Mouse (Mus musculus) kidney, adult 8-10 months (tissue): ENCODE results near the gene Six5.
A peak's percentile ranks its signal among the peaks of the same experiment; 100 is the strongest.

Source experiments
- DNase-seq, 2 experiments: peaks; one replicate each; pipeline ENCODE4 v3.0.0; 2022

Six5 gene

GRCm38 (mm10) chr7:19075723-19076585, 18.4 kb upstream of the Six5 start, which contains the start of gene Dmwd:
Dmwd (plus strand) TSS chr7:19076227.
- DNase-seq, result peak; percentile 97

GRCm38 (mm10) chr7:19076586-19076991, 17.8 kb upstream of the Six5 start:
- DNase-seq, result no peak

- peak in 1 of 2 experiments; percentile 30 for DNase-seq
Measured at GRCm38 (mm10) chr7:19077761-19078160, 16.6 kb upstream of the Six5 start.

GRCm38 (mm10) chr7:19078732-19079131, 15.7 kb upstream of the Six5 start:
- DNase-seq, result no peak

- no peak for DNase-seq
Measured at GRCm38 (mm10) chr7:19080451-19080950, 13.9 kb upstream of the Six5 start.

- no peak for DNase-seq
Measured at GRCm38 (mm10) chr7:19082171-19082570, 12.2 kb upstream of the Six5 start.

- DNase-seq, result no peak
Measured at GRCm38 (mm10) chr7:19083096-19083495, 11.3 kb upstream of the Six5 start.

- no peak for DNase-seq
Measured at GRCm38 (mm10) chr7:19083701-19084100, 10.7 kb upstream of the Six5 start, which contains the start of gene Dmpk. Dmpk (plus strand) TSS chr7:19083849.

GRCm38 (mm10) chr7:19084277-19084771, 10.1 kb upstream of the Six5 start:
- no peak for DNase-seq

- no peak for DNase-seq
Measured at GRCm38 (mm10) chr7:19084921-19085473, 9.4 kb upstream of the Six5 start.

GRCm38 (mm10) chr7:19085495-19085894, 8.9 kb upstream of the Six5 start:
- DNase-seq, result peak in 1 of 2 experiments; percentile 28

GRCm38 (mm10) chr7:19086042-19086441, 8.4 kb upstream of the Six5 start:
- peak in 1 of 2 experiments; percentile 60 for DNase-seq

GRCm38 (mm10) chr7:19086760-19087159, 7.6 kb upstream of the Six5 start:
- DNase-seq, result no peak

- DNase-seq, result peak in 1 of 2 experiments; percentile 64
Measured at GRCm38 (mm10) chr7:19088813-19089212, 5.6 kb upstream of the Six5 start.

GRCm38 (mm10) chr7:19091913-19092312, 2.5 kb upstream of the Six5 start:
- no peak for DNase-seq

- DNase-seq, result peak; percentile 55 to 74
Measured at GRCm38 (mm10) chr7:19092381-19093173, 1.8 kb upstream of the Six5 start.

- peak; percentile 85 to 90 for DNase-seq
Measured at GRCm38 (mm10) chr7:19093174-19093521, 1.2 kb upstream of the Six5 start.

GRCm38 (mm10) chr7:19093537-19094385, 633 bp upstream of the Six5 start:
- peak; percentile 98 for DNase-seq

- peak in 1 of 2 experiments; percentile 52 for DNase-seq
Measured at GRCm38 (mm10) chr7:19094826-19095750, 694 bp downstream of the Six5 start.

- peak; percentile 50 to 56 for DNase-seq
Measured at GRCm38 (mm10) chr7:19095751-19096110, 1.3 kb downstream of the Six5 start.

- no peak for DNase-seq
Measured at GRCm38 (mm10) chr7:19096421-19096976, 2.1 kb downstream of the Six5 start.
